Mouse (Mus musculus): ENCODE measurements around the gene Mcee.

GRCm38 (mm10) chr7:64440519-64440918 is 48.1 kb downstream of the Mcee start:
- no peak for TF ChIP-seq ZC3H11A (IDR thresholded peaks at IDR 0.05; ENCODE audit: borderline replicate concordance, low read depth, low read length)
- TF ChIP-seq MAFK (IDR thresholded peaks at IDR 0.05; ENCODE audit: insufficient read depth, low read depth, low read length), result no peak

Measured in ES-E14 (cell line).